In genomic region chr2:168113263-168113662, GRCm38 (mm10) we compare ENCODE assay signal across 23 mouse cellular contexts. TPM values are rescaled to one million over a fixed set of nuclear protein-coding genes. Genes with fewer than 3 reads are reported as not detected.
DNase-seq lines count a peak whose midpoint lies in the region; TF ChIP-seq lines count a peak whose summit lies in the region.
"Had no signal": no experiment of that assay in that cellular context is flagged by ENCODE, and none has a peak within 500 bp of the region (broad histone marks: within the 10 kb centered on the region; RNA-seq: fewer than 3 reads in every experiment).

No protein-coding gene starts in this region.

- no peak overlapping the region for H3K4me3 ChIP-seq in ES-E14 (ENCODE audit: insufficient read depth in 1 of 2, low read depth in 1 of 2, low read length in 2 of 2, poor library complexity in 1 of 2, severe bottlenecking in 1 of 2)
- H3K4me3 ChIP-seq: forebrain, embryonic 10.5 days; hindbrain, embryonic 15.5 days; layer of hippocampus, adult 2 months; limb, embryonic 13.5 days; liver, embryonic 12.5 days; midbrain, embryonic 15.5 days; myocyte; neural tube, embryonic 13.5 days had no signal

- H3K9ac ChIP-seq in ES-E14 (ENCODE audit: insufficient read depth, low read depth, low read length, poor library complexity, severe bottlenecking): peak overlapping the region; percentile 36; the same call in 1 of the 2 replicates
- H3K9ac ChIP-seq: hindbrain, embryonic 15.5 days; limb, embryonic 13.5 days; liver, embryonic 12.5 days; midbrain, embryonic 15.5 days; neural tube, embryonic 13.5 days had no signal

- no peaks in the 10 kb centered on the region for H3K9me3 ChIP-seq in ES-E14 (ENCODE audit: control insufficient read depth, insufficient read depth, low read depth, low read length)
- H3K9me3 ChIP-seq: forebrain, embryonic 10.5 days; hindbrain, embryonic 15.5 days; limb, embryonic 13.5 days; liver, embryonic 12.5 days; midbrain, embryonic 15.5 days; neural tube, embryonic 13.5 days had no signal

- DNase-seq in 416B (ENCODE audit: low read depth): peak; percentile 74
- no peak for DNase-seq in ES-E14 (ENCODE audit: low read depth, low spot score)
- peak; percentile 53 to 70 for DNase-seq in kidney, adult 8-10 months
- peak; percentile 52 for DNase-seq in kidney, postnatal 14 days
- DNase-seq in lung, postnatal 36 days: no peak
- DNase-seq in embryo, embryonic 10 days (ENCODE audit: low spot score): no peak
- DNase-seq in layer of hippocampus, postnatal 10 days (ENCODE audit: low spot score in 2 of 2): no peak
- DNase-seq: adrenal gland, postnatal 14 days; cerebellum, adult 9-10 months; gastrocnemius, postnatal 36 days; heart, postnatal 4 days; layer of hippocampus, postnatal 36 days; lung, adult 18-20 months; lung, postnatal 10 days; thymus, postnatal 14 days had no signal

- H3K27ac ChIP-seq in ES-E14 (ENCODE audit: insufficient read depth, low read depth, low read length, poor library complexity, severe bottlenecking): peak overlapping the region; percentile 34; the same call in 1 of the 2 replicates
- H3K27ac ChIP-seq: hindbrain, embryonic 15.5 days; layer of hippocampus, adult 2 months; liver, embryonic 12.5 days; midbrain, embryonic 15.5 days; neural tube, embryonic 13.5 days had no signal

- peaks cover 6 to 37% of the 10 kb centered on the region in 2 experiments for H3K4me1 ChIP-seq in ES-E14 (ENCODE audit: control insufficient read depth in 2 of 2, insufficient read depth in 2 of 2, low read length in 2 of 2, poor library complexity in 1 of 2)

- H3K36me3 ChIP-seq in ES-E14 (ENCODE audit: control insufficient read depth, insufficient read depth, low read length, poor library complexity, severe bottlenecking): no peaks in the 10 kb centered on the region
- H3K36me3 ChIP-seq: forebrain, embryonic 10.5 days; hindbrain, embryonic 15.5 days; limb, embryonic 13.5 days; liver, embryonic 12.5 days; midbrain, embryonic 15.5 days; neural tube, embryonic 13.5 days had no signal

- in situ Hi-C loops in ES-E14 (cut with MboI; ENCODE audit: low sequenced_read_pairs in 2 of 2, unreplicated experiment in 2 of 2): no loop called here

TF ChIP-seq in ES-E14, 5 proteins besides CTCF, POLR2A, EP300 and RAD21:
- no peak for TF ChIP-seq ZNF384 (IDR thresholded peaks at IDR 0.05; ENCODE audit: low read depth, low read length)
- TF ChIP-seq ZC3H11A (IDR thresholded peaks at IDR 0.05; ENCODE audit: borderline replicate concordance, low read depth, low read length): no peak
- TF ChIP-seq MAFK (IDR thresholded peaks at IDR 0.05; ENCODE audit: insufficient read depth, low read depth, low read length): no peak
- no peak for TF ChIP-seq HCFC1 (IDR thresholded peaks at IDR 0.05; ENCODE audit: borderline replicate concordance, insufficient read depth, low read length)
TF ChIP-seq in ES-E14: peak in this region for 0.

RNA-seq across cellular contexts. Expression of gene Pard6b, which starts 32.5 kb away (rescaled TPM):
- total RNA-seq in ES-E14 (2012; rRNA removed): 11.6 and 15.3 TPM in 2 replicates
- total RNA-seq in layer of hippocampus, postnatal 10 days (2021): 1 to 10 TPM; 3.5 to 3.7 TPM

Comparison
In these comparisons a context has a peak if more than half of its experiments do, and no peak if none do; other contexts are left out.
1. DNase-seq: peak in 416B (single experiment), kidney, adult 8-10 months (2 of 2) and kidney, postnatal 14 days (single experiment); none in ES-E14 (single experiment), lung, postnatal 36 days (single experiment), embryo, embryonic 10 days (single experiment) and layer of hippocampus, postnatal 10 days (0 of 2).